Mouse (Mus musculus) limb, embryonic 14.5 days (tissue): ENCODE measurements around the gene Tdrd7. TPM values are rescaled to one million over a fixed set of nuclear protein-coding genes. Genes with fewer than 3 reads are reported as not detected.

Experiments
- ATAC-seq: fragments of 200-750 bp; cut with Nextera tagmentation; 2 replicates; pipeline ENCODE4 v1.8.0; 2017; ENCODE audit warnings: low read depth, moderate number of reproducible peaks, moderate TSS enrichment; ENCODE audit not compliant: low FRiP score
- DNase-seq: peaks from one replicate; pipeline ENCODE4 v3.0.0-alpha.2; 2015; ENCODE audit warnings: low spot score
- H3K27ac ChIP-seq: fragments of 300-500 bp; sonication (generic); replicated peaks from 2 replicates; pipeline ENCODE4 v1.5.1; 2014; ENCODE audit warnings: low read depth, mild to moderate bottlenecking, low read length, moderate library complexity, mixed read lengths
- H3K27me3 ChIP-seq: fragments of 300-500 bp; sonication (generic); 2 replicates; pipeline ENCODE4 v1.6.1; 2014; ENCODE audit warnings: low read length, mixed read lengths; ENCODE audit not compliant: control insufficient read depth, insufficient read depth
- H3K36me3 ChIP-seq: fragments of 300-500 bp; sonication (generic); 2 replicates; pipeline ENCODE4 v1.6.1; 2014; ENCODE audit warnings: mild to moderate bottlenecking, low read length, moderate library complexity, mixed read lengths; ENCODE audit not compliant: control insufficient read depth, insufficient read depth
- H3K4me1 ChIP-seq: fragments of 300-500 bp; sonication (generic); 2 replicates; pipeline ENCODE4 v1.6.1; 2014; ENCODE audit warnings: antibody characterized with exemption, low read length, mixed read lengths; ENCODE audit not compliant: control insufficient read depth, insufficient read depth
- H3K4me2 ChIP-seq: fragments of 300-500 bp; sonication (generic); replicated peaks from 2 replicates; pipeline ENCODE4 v1.6.1; 2014; ENCODE audit warnings: low read depth, mild to moderate bottlenecking, low read length, moderate library complexity; ENCODE audit not compliant: severe bottlenecking
- H3K4me3 ChIP-seq: fragments of 300-500 bp; sonication (generic); replicated peaks from 2 replicates; pipeline ENCODE4 v1.5.1; 2014; ENCODE audit warnings: low read length
- H3K9ac ChIP-seq: fragments of 300-500 bp; sonication (generic); 2 replicates; pipeline ENCODE4 v1.6.1; 2014; ENCODE audit warnings: mild to moderate bottlenecking, low read depth, low read length, moderate library complexity; ENCODE audit not compliant: severe bottlenecking
- H3K9me3 ChIP-seq: fragments of 300-500 bp; sonication (generic); 2 replicates; pipeline ENCODE4 v1.6.1; 2016; ENCODE audit warnings: low read length; ENCODE audit not compliant: control insufficient read depth
- POLR2A ChIP-seq: fragments of 200-500 bp; IDR thresholded peaks from 2 replicates; pipeline ENCODE4 v1.8.0; 2012; ENCODE audit warnings: inconsistent platforms, mild to moderate bottlenecking, moderate library complexity, borderline replicate concordance; ENCODE audit not compliant: insufficient read depth, insufficient read length; ENCODE audit errors: extremely low read depth
- WGBS: fragments of 180-500 bp; shearing (Covaris S2); extraction: QIAGEN DNeasy Blood & Tissue Kit; methylation state at CpG from one replicate; pipeline ENCODE4 v1.1.7; 2014; 5-methylcytosine and 5-hydroxymethylcytosine counted together
- polyA plus RNA-seq, 2 experiments: library from polyadenylated mRNA; depleted of rRNA in 1 of 2; stranded (reverse) in 1 of 2; unstranded in 1 of 2; fragments of >200 nt; fragmentation: Nextera tagmentation in 1 of 2; extraction: Ambion mirVana in 1 of 2; gene quantifications; 2 replicates each; pipeline versions ENCODE4 v1.2.1 to v1.2.3; 2012 to 2014

Tdrd7 gene
- polyA plus RNA-seq, 2 experiments, result 12.7 to 12.9 TPM

GRCm38 (mm10) chr4:45955235-45955634, 9.9 kb upstream of the Tdrd7 start:
- no peak overlapping the region for H3K4me3 ChIP-seq
- H3K27me3 ChIP-seq, result no peaks in the 10 kb centered on the region
- no peak overlapping the region for H3K9ac ChIP-seq
- no peaks in the 10 kb centered on the region for H3K4me1 ChIP-seq
- WGBS, result 89% methylated on average over 4 of the region's 4 CpGs
- no peaks in the 10 kb centered on the region for H3K36me3 ChIP-seq
- no peaks in the 10 kb centered on the region for H3K9me3 ChIP-seq
- H3K4me2 ChIP-seq, result no peak overlapping the region
- H3K27ac ChIP-seq, result no peak overlapping the region
- no peak for DNase-seq
- TF ChIP-seq POLR2A, result no peak
- no peak for ATAC-seq

GRCm38 (mm10) chr4:45956131-45956530, 9.0 kb upstream of the Tdrd7 start:
- Histone ChIP-seq H3K4me3 (no peak overlapping the region), H3K4me2 (no peak overlapping the region), H3K27me3 (no peaks in the 10 kb centered on the region), H3K9ac (no peak overlapping the region), H3K4me1 (no peaks in the 10 kb centered on the region), H3K9me3 (no peaks in the 10 kb centered on the region), H3K27ac (no peak overlapping the region), H3K36me3 (no peaks in the 10 kb centered on the region)
- TF ChIP-seq POLR2A, result no peak
- ATAC-seq (no peak), DNase-seq (no peak)
- 94% methylated on average over 8 of the region's 8 CpGs for WGBS

- no peaks in the 10 kb centered on the region for H3K27me3 ChIP-seq
- H3K9me3 ChIP-seq, result no peaks in the 10 kb centered on the region
- H3K27ac ChIP-seq, result no peak overlapping the region
- 88% methylated on average over 4 of the region's 4 CpGs for WGBS
- DNase-seq, result no peak
- no peak for ATAC-seq
- no peak overlapping the region for H3K9ac ChIP-seq
- H3K36me3 ChIP-seq, result no peaks in the 10 kb centered on the region
- no peaks in the 10 kb centered on the region for H3K4me1 ChIP-seq
- H3K4me3 ChIP-seq, result no peak overlapping the region
- H3K4me2 ChIP-seq, result no peak overlapping the region
- no peak for TF ChIP-seq POLR2A
Observed at GRCm38 (mm10) chr4:45956706-45957105, 8.4 kb upstream of the Tdrd7 start.

GRCm38 (mm10) chr4:45965737-45966447, 758 bp downstream of the Tdrd7 start:
- Histone ChIP-seq H3K27me3 (no peaks in the 10 kb centered on the region), H3K4me2 (peak overlapping the region; percentile 31; the same call in 1 of the 2 replicates), H3K36me3 (no peaks in the 10 kb centered on the region), H3K4me1 (peaks cover 7% of the 10 kb centered on the region; the same call in 1 of the 2 replicates), H3K4me3 (0 out of 2 replicates have a peak overlapping the region, but pooled peaks have one; percentile 2), H3K27ac (no peak overlapping the region), H3K9me3 (no peaks in the 10 kb centered on the region), H3K9ac (peak overlapping the region; percentile 16; the same call in 1 of the 2 replicates)
- 15% methylated on average over 13 of the region's 13 CpGs for WGBS
- TF ChIP-seq POLR2A, result no peak
- peak; percentile 36 for DNase-seq
- ATAC-seq, result no peak

- Histone ChIP-seq H3K27ac (no peak overlapping the region), H3K27me3 (no peaks in the 10 kb centered on the region), H3K9ac (no peak overlapping the region), H3K36me3 (no peaks in the 10 kb centered on the region), H3K4me1 (peaks cover 7% of the 10 kb centered on the region; the same call in 1 of the 2 replicates), H3K4me3 (no peak overlapping the region), H3K9me3 (no peaks in the 10 kb centered on the region), H3K4me2 (no peak overlapping the region)
- DNase-seq (no peak), ATAC-seq (no peak)
- no peak for TF ChIP-seq POLR2A
- 23% methylated on average over 6 of the region's 6 CpGs for whole genome bisulfite sequencing
Observed at GRCm38 (mm10) chr4:45966716-45967115, 1.6 kb downstream of the Tdrd7 start.
